Mouse (Mus musculus) E14TG2a.4 (cell line): Measurements from ENCODE around the gene Gm20518.

ENCODE experiments used
- H3K27me3 ChIP-seq: 2 replicates; pipeline ENCODE4 v1.6.1; 2014; ENCODE audit warnings: low read length, control low read depth; ENCODE audit not compliant: insufficient read depth
- H3K36me3 ChIP-seq: 2 replicates; pipeline ENCODE4 v1.6.1; 2014; ENCODE audit warnings: low read length, control low read depth; ENCODE audit not compliant: insufficient read depth
- H3K4me1 ChIP-seq: replicated peaks from 2 replicates; pipeline ENCODE4 v1.6.1; 2014; ENCODE audit warnings: low read depth, low read length, control low read depth
- H3K4me3 ChIP-seq: replicated peaks from 2 replicates; pipeline ENCODE4 v1.5.1; 2014; ENCODE audit warnings: mild to moderate bottlenecking, low read length
- H3K9me3 ChIP-seq: 2 replicates; pipeline ENCODE4 v1.6.1; 2014; ENCODE audit warnings: low read length, control low read depth
- CTCF ChIP-seq: conservative IDR thresholded peaks from 2 replicates; pipeline ENCODE4 v1.5.1; 2014; ENCODE audit warnings: low read length
- NANOG ChIP-seq: IDR thresholded peaks from 2 replicates; pipeline ENCODE4 v1.6.1; 2014; ENCODE audit warnings: borderline replicate concordance, low read length, mixed read lengths
- POU5F1 ChIP-seq: IDR thresholded peaks from 2 replicates; pipeline ENCODE4 v1.6.1; 2014; ENCODE audit warnings: low read length, borderline replicate concordance

Gene Gm20518

GRCm38 (mm10) chr16:17813173-17813572 is 78.3 kb downstream of the Gm20518 start:
- H3K27me3 ChIP-seq, result peaks cover 90% of the 10 kb centered on the region
- H3K9me3 ChIP-seq, result no peaks in the 10 kb centered on the region
- H3K36me3 ChIP-seq, result no peaks in the 10 kb centered on the region
- TF ChIP-seq POU5F1 (no peak), NANOG (no peak), CTCF (no peak)
- no peak overlapping the region for H3K4me3 ChIP-seq
- H3K4me1 ChIP-seq, result peaks cover 12% of the 10 kb centered on the region

GRCm38 (mm10) chr16:17812120-17812519 is 79.4 kb downstream of the Gm20518 start:
- Histone ChIP-seq H3K36me3 (no peaks in the 10 kb centered on the region), H3K27me3 (peaks cover 91% of the 10 kb centered on the region), H3K4me3 (no peak overlapping the region), H3K4me1 (peaks cover 20% of the 10 kb centered on the region), H3K9me3 (no peaks in the 10 kb centered on the region)
- TF ChIP-seq NANOG, result no peak
- peak; percentile 85 for TF ChIP-seq CTCF

- peaks cover 16% of the 10 kb centered on the region for H3K4me1 ChIP-seq
- no peaks in the 10 kb centered on the region for H3K36me3 ChIP-seq
- TF ChIP-seq POU5F1, result no peak
- TF ChIP-seq NANOG, result no peak
- TF ChIP-seq CTCF, result no peak
- peaks cover 91% of the 10 kb centered on the region for H3K27me3 ChIP-seq
- no peak overlapping the region for H3K4me3 ChIP-seq
- no peaks in the 10 kb centered on the region for H3K9me3 ChIP-seq
Measured at GRCm38 (mm10) chr16:17809711-17810110, 81.8 kb downstream of the Gm20518 start.

- no peak for TF ChIP-seq CTCF
- TF ChIP-seq POU5F1, result no peak
- TF ChIP-seq NANOG, result no peak
- no peaks in the 10 kb centered on the region for H3K9me3 ChIP-seq
Measured at GRCm38 (mm10) chr16:17809125-17809524, 82.3 kb downstream of the Gm20518 start.

GRCm38 (mm10) chr16:17807192-17808009 is 84.1 kb downstream of the Gm20518 start:
- TF ChIP-seq POU5F1, result no peak
- no peak for TF ChIP-seq CTCF
- no peak for TF ChIP-seq NANOG
- Histone ChIP-seq H3K4me3 (peak overlapping the region; percentile 79), H3K9me3 (no peaks in the 10 kb centered on the region), H3K27me3 (peaks cover 91% of the 10 kb centered on the region), H3K36me3 (no peaks in the 10 kb centered on the region), H3K4me1 (peaks cover 36% of the 10 kb centered on the region)

More at GRCm38 (mm10) chr16:17809125-17809524, 82.3 kb downstream of the Gm20518 start:
- no peaks in the 10 kb centered on the region for H3K36me3 ChIP-seq
- H3K4me1 ChIP-seq, result peaks cover 20% of the 10 kb centered on the region
- no peak overlapping the region for H3K4me3 ChIP-seq
- H3K27me3 ChIP-seq, result peaks cover 91% of the 10 kb centered on the region

- Histone ChIP-seq H3K27me3 (peaks cover 96% of the 10 kb centered on the region), H3K36me3 (no peaks in the 10 kb centered on the region), H3K4me1 (peaks cover 42% of the 10 kb centered on the region), H3K4me3 (peak overlapping the region; percentile 79), H3K9me3 (no peaks in the 10 kb centered on the region; the same call in 1 of the 2 replicates)
- no peak for TF ChIP-seq POU5F1
- TF ChIP-seq NANOG, result no peak
- TF ChIP-seq CTCF, result no peak
Measured at GRCm38 (mm10) chr16:17806581-17807191, 84.8 kb downstream of the Gm20518 start.

GRCm38 (mm10) chr16:17804982-17805381 is 86.5 kb downstream of the Gm20518 start:
- TF ChIP-seq POU5F1 (no peak), NANOG (no peak), CTCF (no peak)
- Histone ChIP-seq H3K27me3 (peaks cover 98% of the 10 kb centered on the region), H3K36me3 (no peaks in the 10 kb centered on the region), H3K9me3 (no peaks in the 10 kb centered on the region; the same call in 1 of the 2 replicates), H3K4me3 (peak overlapping the region; percentile 74), H3K4me1 (peaks cover 52% of the 10 kb centered on the region)

GRCm38 (mm10) chr16:17804449-17804912 is 87.0 kb downstream of the Gm20518 start:
- TF ChIP-seq POU5F1 (no peak), CTCF (no peak), NANOG (no peak)
- Histone ChIP-seq H3K9me3 (no peaks in the 10 kb centered on the region; the same call in 1 of the 2 replicates), H3K4me1 (peaks cover 52% of the 10 kb centered on the region), H3K27me3 (peaks cover 98% of the 10 kb centered on the region), H3K4me3 (peak overlapping the region; percentile 74), H3K36me3 (no peaks in the 10 kb centered on the region)
